Mouse (Mus musculus): ENCODE results near the gene Hist1h4c. TPM values are rescaled to one million over a fixed set of nuclear protein-coding genes. Genes with fewer than 3 reads are reported as not detected.

Hist1h4c gene
- polyA plus RNA-seq, 1 experiment = 20.6 TPM

- Histone ChIP-seq H3K4me3 (ENCODE audit: control insufficient read depth, low read depth, low read length) (no peak overlapping the region), H3K27me3 (ENCODE audit: control insufficient read depth, insufficient read depth, low read length) (no peaks in the 10 kb centered on the region), H3K27ac (ENCODE audit: control insufficient read depth, insufficient read depth, low read depth, low read length) (no peak overlapping the region), H3K36me3 (ENCODE audit: control insufficient read depth, insufficient read depth, low read length) (no peaks in the 10 kb centered on the region), H3K4me1 (ENCODE audit: control insufficient read depth, insufficient read depth, low read length) (peaks cover 9% of the 10 kb centered on the region)
- TF ChIP-seq CTCF (IDR thresholded peaks at IDR 0.05; ENCODE audit: control insufficient read depth, insufficient read depth, insufficient replicate concordance, low read depth, low read length) (no peak), POLR2A (IDR thresholded peaks at IDR 0.05; ENCODE audit: control insufficient read depth, low read depth, low read length) (no peak)
Observed at GRCm38 (mm10) chr13:23743963-23744362, 45.7 kb upstream of the Hist1h4c start.

GRCm38 (mm10) chr13:23743215-23743614, 45.0 kb upstream of the Hist1h4c start:
- no peaks in the 10 kb centered on the region for H3K27me3 ChIP-seq (ENCODE audit: control insufficient read depth, insufficient read depth, low read length)
- TF ChIP-seq POLR2A (IDR thresholded peaks at IDR 0.05; ENCODE audit: control insufficient read depth, low read depth, low read length) (no peak), CTCF (IDR thresholded peaks at IDR 0.05; ENCODE audit: control insufficient read depth, insufficient read depth, insufficient replicate concordance, low read depth, low read length) (no peak)
- peaks cover 12% of the 10 kb centered on the region for H3K4me1 ChIP-seq (ENCODE audit: control insufficient read depth, insufficient read depth, low read length)
- H3K36me3 ChIP-seq (ENCODE audit: control insufficient read depth, insufficient read depth, low read length) = no peaks in the 10 kb centered on the region
- H3K27ac ChIP-seq (ENCODE audit: control insufficient read depth, insufficient read depth, low read depth, low read length) = no peak overlapping the region
- no peak overlapping the region for H3K4me3 ChIP-seq (ENCODE audit: control insufficient read depth, low read depth, low read length)

DNA sequence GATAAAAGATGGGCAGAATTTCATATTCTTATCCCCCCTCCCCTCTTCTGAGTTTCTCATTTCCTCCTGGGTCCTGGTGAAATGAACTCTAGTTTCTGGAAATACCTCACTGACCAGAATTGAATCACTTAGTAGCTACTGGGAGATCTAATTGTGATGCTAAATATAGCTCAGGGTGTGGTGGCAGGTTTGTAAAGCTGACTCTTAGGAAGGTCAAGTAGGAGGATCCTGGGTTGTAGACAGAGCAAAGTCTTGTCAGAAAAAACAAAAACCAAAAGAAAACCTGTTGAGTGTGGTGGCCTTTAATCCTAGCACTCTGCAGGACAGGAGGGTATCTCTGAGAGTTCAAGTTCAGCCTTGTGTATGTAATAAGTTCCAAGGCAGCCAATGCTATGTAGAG, 43.8 kb upstream of the Hist1h4c start:
- Histone ChIP-seq H3K36me3 (ENCODE audit: control insufficient read depth, insufficient read depth, low read length) (no peaks in the 10 kb centered on the region), H3K27me3 (ENCODE audit: control insufficient read depth, insufficient read depth, low read length) (no peaks in the 10 kb centered on the region), H3K4me3 (ENCODE audit: control insufficient read depth, low read depth, low read length) (no peak overlapping the region), H3K27ac (ENCODE audit: control insufficient read depth, insufficient read depth, low read depth, low read length) (no peak overlapping the region), H3K4me1 (ENCODE audit: control insufficient read depth, insufficient read depth, low read length) (peaks cover 12% of the 10 kb centered on the region)
- TF ChIP-seq CTCF (IDR thresholded peaks at IDR 0.05; ENCODE audit: control insufficient read depth, insufficient read depth, insufficient replicate concordance, low read depth, low read length) (no peak), POLR2A (IDR thresholded peaks at IDR 0.05; ENCODE audit: control insufficient read depth, low read depth, low read length) (no peak)

DNA sequence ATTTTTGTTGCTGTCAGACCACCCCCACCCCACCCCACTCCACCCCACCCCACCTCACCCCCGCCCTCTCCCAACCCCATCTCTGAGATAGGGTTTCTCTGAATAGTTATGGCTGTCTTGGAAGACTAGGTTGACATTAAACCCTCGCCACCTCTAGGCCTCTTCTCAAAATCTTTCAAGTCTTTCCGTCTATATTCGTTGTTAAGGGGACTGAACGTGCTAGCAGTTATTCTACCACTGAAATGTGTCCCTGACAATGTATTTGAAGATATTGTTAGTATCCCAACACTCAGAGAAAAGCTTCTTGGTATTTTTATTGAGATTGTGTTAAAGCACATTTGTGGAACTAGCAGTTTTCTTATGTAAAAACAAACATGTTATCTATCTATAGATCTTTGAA, 42.7 kb upstream of the Hist1h4c start:
- Histone ChIP-seq H3K36me3 (ENCODE audit: control insufficient read depth, insufficient read depth, low read length) (no peaks in the 10 kb centered on the region), H3K4me1 (ENCODE audit: control insufficient read depth, insufficient read depth, low read length) (peaks cover 7% of the 10 kb centered on the region), H3K27ac (ENCODE audit: control insufficient read depth, insufficient read depth, low read depth, low read length) (no peak overlapping the region), H3K27me3 (ENCODE audit: control insufficient read depth, insufficient read depth, low read length) (no peaks in the 10 kb centered on the region), H3K4me3 (ENCODE audit: control insufficient read depth, low read depth, low read length) (no peak overlapping the region)
- no peak for TF ChIP-seq CTCF (IDR thresholded peaks at IDR 0.05; ENCODE audit: control insufficient read depth, insufficient read depth, insufficient replicate concordance, low read depth, low read length)
- no peak for TF ChIP-seq POLR2A (IDR thresholded peaks at IDR 0.05; ENCODE audit: control insufficient read depth, low read depth, low read length)

- no peaks in the 10 kb centered on the region for H3K36me3 ChIP-seq (ENCODE audit: control insufficient read depth, insufficient read depth, low read length)
- no peak for TF ChIP-seq POLR2A (IDR thresholded peaks at IDR 0.05; ENCODE audit: control insufficient read depth, low read depth, low read length)
- no peak for TF ChIP-seq CTCF (IDR thresholded peaks at IDR 0.05; ENCODE audit: control insufficient read depth, insufficient read depth, insufficient replicate concordance, low read depth, low read length)
- H3K4me3 ChIP-seq (ENCODE audit: control insufficient read depth, low read depth, low read length) = peak overlapping the region; percentile 83; the same call in 1 of the 2 replicates
- peak overlapping the region; percentile 86 for H3K27ac ChIP-seq (ENCODE audit: control insufficient read depth, insufficient read depth, low read depth, low read length)
- no peaks in the 10 kb centered on the region for H3K27me3 ChIP-seq (ENCODE audit: control insufficient read depth, insufficient read depth, low read length)
- peaks cover 7% of the 10 kb centered on the region for H3K4me1 ChIP-seq (ENCODE audit: control insufficient read depth, insufficient read depth, low read length)
Observed at GRCm38 (mm10) chr13:23740256-23740840, 42.1 kb upstream of the Hist1h4c start.

GRCm38 (mm10) chr13:23739922-23740252, 41.6 kb upstream of the Hist1h4c start:
- peak overlapping the region; percentile 83 for H3K4me3 ChIP-seq (ENCODE audit: control insufficient read depth, low read depth, low read length)
- H3K4me1 ChIP-seq (ENCODE audit: control insufficient read depth, insufficient read depth, low read length) = peaks cover 7% of the 10 kb centered on the region
- H3K27me3 ChIP-seq (ENCODE audit: control insufficient read depth, insufficient read depth, low read length) = no peaks in the 10 kb centered on the region
- no peaks in the 10 kb centered on the region for H3K36me3 ChIP-seq (ENCODE audit: control insufficient read depth, insufficient read depth, low read length)
- no peak for TF ChIP-seq POLR2A (IDR thresholded peaks at IDR 0.05; ENCODE audit: control insufficient read depth, low read depth, low read length)
- no peak for TF ChIP-seq CTCF (IDR thresholded peaks at IDR 0.05; ENCODE audit: control insufficient read depth, insufficient read depth, insufficient replicate concordance, low read depth, low read length)
- peak overlapping the region; percentile 86 for H3K27ac ChIP-seq (ENCODE audit: control insufficient read depth, insufficient read depth, low read depth, low read length)

GRCm38 (mm10) chr13:23739069-23739921, 41.0 kb upstream of the Hist1h4c start:
- TF ChIP-seq CTCF (IDR thresholded peaks at IDR 0.05; ENCODE audit: control insufficient read depth, insufficient read depth, insufficient replicate concordance, low read depth, low read length) (no peak), POLR2A (IDR thresholded peaks at IDR 0.05; ENCODE audit: control insufficient read depth, low read depth, low read length) (peak; percentile 75)
- Histone ChIP-seq H3K4me1 (ENCODE audit: control insufficient read depth, insufficient read depth, low read length) (peaks cover 7% of the 10 kb centered on the region), H3K27ac (ENCODE audit: control insufficient read depth, insufficient read depth, low read depth, low read length) (peak overlapping the region; percentile 90), H3K27me3 (ENCODE audit: control insufficient read depth, insufficient read depth, low read length) (no peaks in the 10 kb centered on the region), H3K36me3 (ENCODE audit: control insufficient read depth, insufficient read depth, low read length) (no peaks in the 10 kb centered on the region), H3K4me3 (ENCODE audit: control insufficient read depth, low read depth, low read length) (peak overlapping the region; percentile 83)

Measured in testis, adult 2 months (tissue).